Mouse (Mus musculus): ENCODE measurements around the gene Spon1.

Gene Spon1

GRCm38 (mm10) chr7:114062451-114062850 lies 296.7 kb downstream of the Spon1 start:
- DNase-seq (ENCODE audit: low read depth) = no peak

- peak; percentile 24 for DNase-seq (ENCODE audit: low read depth)
These were observed 297.7 kb downstream of the Spon1 start for GRCm38 (mm10) chr7:114063534-114063933.

- DNase-seq (ENCODE audit: low read depth) = no peak
These were observed 298.2 kb downstream of the Spon1 start for GRCm38 (mm10) chr7:114063966-114064365.

GRCm38 (mm10) chr7:114065407-114066185 lies 299.8 kb downstream of the Spon1 start:
- no peak for DNase-seq (ENCODE audit: low read depth)

GRCm38 (mm10) chr7:114066529-114067178 lies 300.9 kb downstream of the Spon1 start:
- peak; percentile 88 for DNase-seq (ENCODE audit: low read depth)

- peak; percentile 90 for DNase-seq (ENCODE audit: low read depth)
These were observed 303.2 kb downstream of the Spon1 start for GRCm38 (mm10) chr7:114068956-114069533.

GRCm38 (mm10) chr7:114069726-114070457 lies 304.1 kb downstream of the Spon1 start:
- DNase-seq (ENCODE audit: low read depth) = peak; percentile 85

- no peak for DNase-seq (ENCODE audit: low read depth)
These were observed 304.7 kb downstream of the Spon1 start for GRCm38 (mm10) chr7:114070458-114070840.

GRCm38 (mm10) chr7:114071395-114071794 lies 305.6 kb downstream of the Spon1 start:
- DNase-seq (ENCODE audit: low read depth) = no peak

GRCm38 (mm10) chr7:114071851-114072616 lies 306.2 kb downstream of the Spon1 start:
- no peak for DNase-seq (ENCODE audit: low read depth)

- DNase-seq (ENCODE audit: low read depth) = no peak
These were observed 308.3 kb downstream of the Spon1 start for GRCm38 (mm10) chr7:114074133-114074532.

- no peak for DNase-seq (ENCODE audit: low read depth)
These were observed 308.8 kb downstream of the Spon1 start for GRCm38 (mm10) chr7:114074595-114074994.

- DNase-seq (ENCODE audit: low read depth) = no peak
These were observed 313.5 kb downstream of the Spon1 start for GRCm38 (mm10) chr7:114079343-114079742.

- DNase-seq (ENCODE audit: low read depth) = no peak
These were observed 314.5 kb downstream of the Spon1 start for GRCm38 (mm10) chr7:114080250-114080649.

- peak; percentile 63 for DNase-seq (ENCODE audit: low read depth)
These were observed 316.0 kb downstream of the Spon1 start for GRCm38 (mm10) chr7:114081633-114082420.

GRCm38 (mm10) chr7:114083088-114083487 lies 317.3 kb downstream of the Spon1 start:
- DNase-seq (ENCODE audit: low read depth) = no peak

GRCm38 (mm10) chr7:114083760-114084159 lies 318.0 kb downstream of the Spon1 start:
- DNase-seq (ENCODE audit: low read depth) = peak; percentile 82

- DNase-seq (ENCODE audit: low read depth) = peak; percentile 68
These were observed 320.4 kb downstream of the Spon1 start for GRCm38 (mm10) chr7:114086021-114086710.

- peak; percentile 64 for DNase-seq (ENCODE audit: low read depth)
These were observed 321.5 kb downstream of the Spon1 start for GRCm38 (mm10) chr7:114087341-114087740.

GRCm38 (mm10) chr7:114087986-114088385 lies 322.2 kb downstream of the Spon1 start:
- DNase-seq (ENCODE audit: low read depth) = peak; percentile 82

Measured in induced T-regulatory cell, adult 2 months (primary cell).